In the genomic region with DNA sequence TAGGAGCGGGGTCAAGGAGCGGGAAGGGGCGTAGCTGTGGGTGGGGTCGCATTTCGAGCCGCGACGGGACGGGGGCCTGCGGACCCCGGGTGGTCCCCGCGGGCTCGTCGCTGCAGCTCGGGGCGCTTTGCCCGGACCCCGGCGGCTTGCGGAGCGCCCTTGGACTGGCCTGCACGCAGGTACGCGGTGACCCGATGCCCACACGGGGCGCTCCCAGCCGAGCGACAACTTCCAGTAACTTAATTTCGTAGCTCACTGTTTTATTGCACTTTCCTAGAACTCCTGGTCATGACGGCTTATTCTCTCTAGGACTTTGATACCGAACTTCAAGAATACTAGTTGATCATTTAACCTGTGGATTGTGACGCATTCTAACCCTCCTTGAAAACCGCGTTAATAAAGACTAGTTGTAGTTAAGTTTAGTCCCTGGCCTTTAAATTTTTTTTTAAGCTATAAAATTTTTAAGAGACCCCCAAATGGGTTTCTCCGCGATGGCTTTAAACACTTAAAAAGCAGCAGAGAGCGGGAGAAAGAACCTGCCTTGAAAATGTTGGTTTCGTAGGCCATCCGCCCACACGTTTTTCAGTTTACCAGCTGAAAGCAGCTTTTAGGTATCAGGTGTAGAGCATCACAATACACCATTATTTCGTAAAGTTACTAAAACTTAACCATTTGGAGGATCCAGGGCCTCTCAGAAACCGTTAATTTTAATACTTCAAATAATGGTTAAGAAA, we compare ENCODE assay signal across 8 mouse cellular contexts. TPM values are rescaled to one million over a fixed set of nuclear protein-coding genes. Genes with fewer than 3 reads are reported as not detected.
DNase-seq lines count a peak whose midpoint lies in the region; ATAC-seq lines count a peak whose summit lies in the region.

No protein-coding gene starts in this region.

- H3K9me3 ChIP-seq in embryonic facial prominence, embryonic 10.5 days = no peaks in the 10 kb centered on the region
- H3K9me3 ChIP-seq in hindbrain, embryonic 10.5 days = no peaks in the 10 kb centered on the region
- no peaks in the 10 kb centered on the region for H3K9me3 ChIP-seq in limb, embryonic 12.5 days
- H3K9me3 ChIP-seq in midbrain, embryonic 15.5 days = no peaks in the 10 kb centered on the region

- peaks cover 40% of the 10 kb centered on the region for H3K4me1 ChIP-seq in embryonic facial prominence, embryonic 10.5 days
- H3K4me1 ChIP-seq in hindbrain, embryonic 10.5 days (replicated peaks) = peaks cover 37% of the 10 kb centered on the region
- H3K4me1 ChIP-seq in limb, embryonic 12.5 days (replicated peaks) = peaks cover 19% of the 10 kb centered on the region
- peaks cover 42% of the 10 kb centered on the region for H3K4me1 ChIP-seq in midbrain, embryonic 15.5 days

- 5% methylated on average over 44 of the region's 44 CpGs for WGBS in embryonic facial prominence, embryonic 10.5 days
- WGBS in hindbrain, embryonic 10.5 days = 5% methylated on average over 44 of the region's 44 CpGs
- WGBS in limb, embryonic 12.5 days = 3% methylated on average over 44 of the region's 44 CpGs
- 5% methylated on average over 44 of the region's 44 CpGs for WGBS in midbrain, embryonic 15.5 days

- peak overlapping the region; percentile 80 for H3K4me2 ChIP-seq in limb, embryonic 12.5 days
- H3K4me2 ChIP-seq in midbrain, embryonic 15.5 days = peak overlapping the region; percentile 75

- H3K9ac ChIP-seq in limb, embryonic 12.5 days (replicated peaks) = peak overlapping the region; percentile 85
- H3K9ac ChIP-seq in midbrain, embryonic 15.5 days = peak overlapping the region; percentile 97

- DNase-seq in urinary bladder, postnatal 25 days (ENCODE audit: low spot score) = peak; percentile 26
- DNase-seq in urinary bladder, postnatal 4 days (ENCODE audit: low spot score in 2 of 2) = no peak
- no peak for DNase-seq in embryonic facial prominence, embryonic 10.5 days (ENCODE audit: low spot score)
- DNase-seq in hindbrain, embryonic 10.5 days (ENCODE audit: low spot score) = no peak
- DNase-seq in thymus, postnatal 4 days = no peak
- no peak for DNase-seq in right cerebral cortex, postnatal 36 days (ENCODE audit: low spot score in 2 of 2)

- H3K27me3 ChIP-seq in embryonic facial prominence, embryonic 10.5 days (replicated peaks; ENCODE audit: low read depth, poor library complexity, severe bottlenecking) = no peaks in the 10 kb centered on the region
- no peaks in the 10 kb centered on the region for H3K27me3 ChIP-seq in hindbrain, embryonic 10.5 days (ENCODE audit: insufficient read depth, poor library complexity, severe bottlenecking)
- H3K27me3 ChIP-seq in limb, embryonic 12.5 days = no peaks in the 10 kb centered on the region
- no peaks in the 10 kb centered on the region for H3K27me3 ChIP-seq in midbrain, embryonic 15.5 days (replicated peaks)

- peaks cover 23% of the 10 kb centered on the region for H3K36me3 ChIP-seq in embryonic facial prominence, embryonic 10.5 days (replicated peaks)
- peaks cover 22% of the 10 kb centered on the region for H3K36me3 ChIP-seq in hindbrain, embryonic 10.5 days
- H3K36me3 ChIP-seq in limb, embryonic 12.5 days = peaks cover 19% of the 10 kb centered on the region
- H3K36me3 ChIP-seq in midbrain, embryonic 15.5 days (replicated peaks) = no peaks in the 10 kb centered on the region

- no peak; the same call in 1 of the 2 replicates for ATAC-seq in limb, embryonic 12.5 days (ENCODE audit: insufficient number of reproducible peaks, insufficient read depth, low FRiP score, low TSS enrichment, low read depth)
- peak; percentile 14 for ATAC-seq in midbrain, embryonic 15.5 days (replicated peaks)

- H3K27ac ChIP-seq in embryonic facial prominence, embryonic 10.5 days (replicated peaks) = peak overlapping the region; percentile 97
- H3K27ac ChIP-seq in hindbrain, embryonic 10.5 days = peak overlapping the region; percentile 97
- peak overlapping the region; percentile 95 for H3K27ac ChIP-seq in limb, embryonic 12.5 days
- peak overlapping the region; percentile 92 for H3K27ac ChIP-seq in midbrain, embryonic 15.5 days

- peak overlapping the region; percentile 93 for H3K4me3 ChIP-seq in embryonic facial prominence, embryonic 10.5 days
- peak overlapping the region; percentile 99 for H3K4me3 ChIP-seq in hindbrain, embryonic 10.5 days
- H3K4me3 ChIP-seq in limb, embryonic 12.5 days (replicated peaks) = peak overlapping the region; percentile 78
- peak overlapping the region; percentile 97 for H3K4me3 ChIP-seq in midbrain, embryonic 15.5 days

RNA-seq across cellular contexts. Expression of gene Tm9sf2, which starts 0.8 kb away (rescaled TPM):
- 120 and 124 TPM in 2 replicates for polyA plus RNA-seq in embryonic facial prominence, embryonic 10.5 days (2016; fragmentation: Nextera tagmentation; extraction: Ambion mirVana)
- 113 and 126 TPM in 2 replicates for polyA plus RNA-seq in hindbrain, embryonic 10.5 days (2016; fragmentation: Nextera tagmentation; extraction: Ambion mirVana)
- 124 and 132 TPM in 2 replicates for polyA plus RNA-seq in limb, embryonic 12.5 days (2016; fragmentation: Nextera tagmentation; extraction: Ambion mirVana)
- 102 and 106 TPM in 2 replicates for polyA plus RNA-seq in midbrain, embryonic 15.5 days (2015; fragmentation: Nextera tagmentation; extraction: Ambion mirVana)
